Mouse (Mus musculus): Measurements from ENCODE around the gene Fam122b.

- TF ChIP-seq CTCF (IDR thresholded peaks at IDR 0.05; ENCODE audit: low read depth, low read length) (no peak), POLR2A (IDR thresholded peaks at IDR 0.05; ENCODE audit: insufficient read depth, low read length) (no peak), EP300 (IDR thresholded peaks at IDR 0.05; ENCODE audit: insufficient read depth, low read depth, low read length) (no peak)
Measured at GRCm38 (mm10) chrX:53197681-53198080, 71.9 kb downstream of the Fam122b start.

All from ES-Bruce4 (cell line).